Mouse (Mus musculus) hindbrain, postnatal 0 days (tissue): ENCODE data around the gene Cd63. TPM values are rescaled to one million over a fixed set of nuclear protein-coding genes. Genes with fewer than 3 reads are reported as not detected.
A peak's percentile ranks its signal among the peaks of the same experiment; 100 is the strongest.

Experiments used
- ATAC-seq: fragments of 200-750 bp; cut with Nextera tagmentation; 2 replicates; pipeline ENCODE4 v1.8.0; 2017; ENCODE audit warnings: mild to moderate bottlenecking, moderate TSS enrichment, moderate library complexity
- DNase-seq: peaks from one replicate; pipeline ENCODE4 v3.0.0-alpha.2; 2015; ENCODE audit warnings: low spot score
- H3K27ac ChIP-seq: fragments of 300-500 bp; sonication (generic); 2 replicates; pipeline ENCODE4 v1.5.1; 2014; ENCODE audit warnings: mild to moderate bottlenecking
- H3K27me3 ChIP-seq: fragments of 300-500 bp; sonication (generic); 2 replicates; pipeline ENCODE4 v1.6.1; 2014; ENCODE audit warnings: low read length, mixed read lengths; ENCODE audit not compliant: insufficient read depth
- H3K36me3 ChIP-seq: fragments of 300-500 bp; sonication (generic); 2 replicates; pipeline ENCODE4 v1.6.1; 2014; ENCODE audit warnings: low read length, mixed read lengths; ENCODE audit not compliant: insufficient read depth
- H3K4me1 ChIP-seq: fragments of 300-500 bp; sonication (generic); 2 replicates; pipeline ENCODE4 v1.6.1; 2014; ENCODE audit warnings: antibody characterized with exemption, low read length, mixed read lengths; ENCODE audit not compliant: insufficient read depth
- H3K4me2 ChIP-seq: fragments of 300-500 bp; sonication (generic); 2 replicates; pipeline ENCODE4 v1.6.1; 2014; ENCODE audit warnings: low read depth, mild to moderate bottlenecking, low read length, moderate library complexity, mixed read lengths
- H3K4me3 ChIP-seq: fragments of 300-500 bp; sonication (generic); 2 replicates; pipeline ENCODE4 v1.5.1; 2014; ENCODE audit warnings: low read length
- H3K9ac ChIP-seq: fragments of 300-500 bp; sonication (generic); replicated peaks from 2 replicates; pipeline ENCODE4 v1.6.1; 2014; ENCODE audit warnings: mild to moderate bottlenecking, low read length, moderate library complexity, mixed read lengths
- H3K9me3 ChIP-seq: fragments of 300-500 bp; sonication (generic); 2 replicates; pipeline ENCODE4 v1.6.1; 2016; ENCODE audit warnings: low read length, mixed read lengths
- CTCF ChIP-seq: IDR thresholded peaks from 2 replicates; pipeline ENCODE4 v1.5.1; 2016; ENCODE audit warnings: antibody characterized with exemption, control low read depth, low read depth
- WGBS: fragments of 180-500 bp; shearing (Covaris S2); extraction: QIAGEN DNeasy Blood & Tissue Kit; methylation state at CpG from one replicate; pipeline ENCODE4 v1.1.7; 2014; 5-methylcytosine and 5-hydroxymethylcytosine counted together
- polyA plus RNA-seq: library from polyadenylated mRNA; unstranded; fragments of >200 nt; fragmentation: Nextera tagmentation; extraction: Ambion mirVana; gene quantifications from 2 replicates; pipeline ENCODE4 v1.2.1, GENCODE M21; 2015
- total RNA-seq: library from RNA; depleted of rRNA; stranded (reverse); fragments of >200 nt; gene quantifications from 2 replicates; pipeline ENCODE4 v1.2.3, GENCODE M21; 2014

The Cd63 gene
- total and polyA plus RNA-seq, 2 experiments from 2014 or later = 35.2 to 417 TPM

GRCm38 (mm10) chr10:128921883-128922821, 21.4 kb downstream of the Cd63 start:
- Histone ChIP-seq H3K4me3 (peak overlapping the region; percentile 65), H3K27ac (peak overlapping the region; percentile 95), H3K4me2 (peak overlapping the region; percentile 72), H3K27me3 (no peaks in the 10 kb centered on the region), H3K9me3 (no peaks in the 10 kb centered on the region), H3K4me1 (peaks cover 23% of the 10 kb centered on the region), H3K36me3 (no peaks in the 10 kb centered on the region), H3K9ac (no peak overlapping the region; the same call in 1 of the 2 replicates)
- WGBS = 48% methylated on average over 16 of the region's 16 CpGs
- no peak for TF ChIP-seq CTCF
- DNase-seq (peak; percentile 61), ATAC-seq (no peak)

- no peaks in the 10 kb centered on the region for H3K9me3 ChIP-seq
- no peaks in the 10 kb centered on the region for H3K36me3 ChIP-seq
- no peaks in the 10 kb centered on the region for H3K27me3 ChIP-seq
- peaks cover 23% of the 10 kb centered on the region for H3K4me1 ChIP-seq
- peak within 1 kb of the TSS; percentile 72 for H3K4me2 ChIP-seq
- H3K4me3 ChIP-seq = peak within 1 kb of the TSS; percentile 65
- no peak for TF ChIP-seq CTCF
- ATAC-seq (no peak), DNase-seq (no peak)
- peak within 1 kb of the TSS; percentile 72 for H3K9ac ChIP-seq
- 6% methylated on average over 1 of the region's 1 CpGs for WGBS
- H3K27ac ChIP-seq = peak within 1 kb of the TSS; percentile 95
Observed at GRCm38 (mm10) chr10:128922822-128923012, 21.9 kb downstream of the Cd63 start, which contains the start of gene Rdh5. Rdh5 (minus strand) TSS chr10:128922888.

- Histone ChIP-seq H3K9me3 (no peaks in the 10 kb centered on the region), H3K4me3 (peak overlapping the region; percentile 65), H3K4me2 (peak overlapping the region; percentile 72), H3K4me1 (peaks cover 23% of the 10 kb centered on the region), H3K9ac (peak overlapping the region; percentile 72), H3K27ac (peak overlapping the region; percentile 95), H3K36me3 (no peaks in the 10 kb centered on the region), H3K27me3 (no peaks in the 10 kb centered on the region)
- peak; percentile 68 for TF ChIP-seq CTCF
- WGBS = under 1% methylated on average over 42 of the region's 42 CpGs
- ATAC-seq (peak; percentile 94), DNase-seq (peak; percentile 97)
Observed at GRCm38 (mm10) chr10:128923013-128923691, 22.4 kb downstream of the Cd63 start.

GRCm38 (mm10) chr10:128923935-128924334, 23.1 kb downstream of the Cd63 start, which contains the start of gene Bloc1s1:
Bloc1s1 (minus strand) TSS chr10:128924035.
- no peak for ATAC-seq
- no peaks in the 10 kb centered on the region for H3K27me3 ChIP-seq
- H3K27ac ChIP-seq = peak within 1 kb of the TSS; percentile 95
- H3K9ac ChIP-seq = peak within 1 kb of the TSS; percentile 72
- no peaks in the 10 kb centered on the region for H3K9me3 ChIP-seq
- H3K4me2 ChIP-seq = peak within 1 kb of the TSS; percentile 72
- no peak for DNase-seq
- H3K36me3 ChIP-seq = no peaks in the 10 kb centered on the region
- peaks cover 23% of the 10 kb centered on the region for H3K4me1 ChIP-seq
- whole genome bisulfite sequencing = 55% methylated on average over 9 of the region's 9 CpGs
- H3K4me3 ChIP-seq = peak within 1 kb of the TSS; percentile 65
- TF ChIP-seq CTCF = no peak

- Histone ChIP-seq H3K27me3 (no peaks in the 10 kb centered on the region), H3K36me3 (no peaks in the 10 kb centered on the region), H3K4me3 (no peak overlapping the region), H3K9me3 (no peaks in the 10 kb centered on the region), H3K9ac (no peak overlapping the region), H3K4me2 (no peak overlapping the region), H3K4me1 (peaks cover 11% of the 10 kb centered on the region), H3K27ac (peak overlapping the region; percentile 21; the same call in 1 of the 2 replicates)
- WGBS = 16% methylated on average over 4 of the region's 4 CpGs
- DNase-seq = peak; percentile 50
- TF ChIP-seq CTCF = no peak
- no peak for ATAC-seq
Observed at GRCm38 (mm10) chr10:128928356-128928755, 27.6 kb downstream of the Cd63 start.

- Histone ChIP-seq H3K27ac (no peak overlapping the region), H3K36me3 (no peaks in the 10 kb centered on the region), H3K4me1 (0 out of 2 replicates have a peak, but pooled peaks cover 4% of the 10 kb centered on the region), H3K4me2 (no peak overlapping the region), H3K9ac (no peak overlapping the region), H3K27me3 (no peaks in the 10 kb centered on the region), H3K9me3 (no peaks in the 10 kb centered on the region), H3K4me3 (no peak overlapping the region)
- DNase-seq (peak; percentile 46), ATAC-seq (peak; percentile 37; the same call in 1 of the 2 replicates)
- 46% methylated on average over 7 of the region's 7 CpGs for WGBS
- TF ChIP-seq CTCF = no peak
Observed at GRCm38 (mm10) chr10:128929638-128930378, 29.0 kb downstream of the Cd63 start.
